In genomic region chr4:40943651-40944050, GRCm38 (mm10) we compare ENCODE assay signal across 23 mouse cellular contexts. TPM values are rescaled to one million over a fixed set of nuclear protein-coding genes. Genes with fewer than 3 reads are reported as not detected.
DNase-seq lines count a peak whose midpoint lies in the region; ATAC-seq and TF ChIP-seq lines count a peak whose summit lies in the region.
"Had no signal": no experiment of that assay in that cellular context is flagged by ENCODE, and none has a peak within 500 bp of the region (broad histone marks: within the 10 kb centered on the region; RNA-seq: fewer than 3 reads in every experiment).

No protein-coding gene starts in this region.

- DNase-seq in testis, postnatal 10 days (ENCODE audit: low spot score), result no peak
- peak; percentile 50 for DNase-seq in ZHBTc4 (ENCODE audit: low read depth, low spot score)
- DNase-seq in liver, embryonic 14.5 days (ENCODE audit: low read depth in 3 of 3, low spot score in 3 of 3), result peak in 2 of 3 experiments; percentile 40 to 55
- no peak for DNase-seq in gastrocnemius, postnatal 36 days
- no peak for DNase-seq in layer of hippocampus, adult 9-11 months
- DNase-seq: adrenal gland, postnatal 10 days; cerebellum, adult 18-20 months; cerebellum, adult 9-11 months; cerebellum, postnatal 36 days; gastrocnemius, adult 2 months; gastrocnemius, postnatal 25 days; heart, adult 11 months; heart, postnatal 36 days had no signal

- no peaks in the 10 kb centered on the region for H3K4me1 ChIP-seq in testis, adult 2 months (ENCODE audit: control insufficient read depth, insufficient read depth, low read length)
- H3K4me1 ChIP-seq in liver, embryonic 14.5 days (replicated peaks; ENCODE audit: control insufficient read depth in 2 of 2, insufficient read depth in 2 of 2, low read length in 1 of 2), result peaks cover 16 to 27% of the 10 kb centered on the region in 2 experiments

- H3K27me3 ChIP-seq in testis, adult 2 months (ENCODE audit: control insufficient read depth, insufficient read depth, low read length), result no peaks in the 10 kb centered on the region
- H3K27me3 ChIP-seq in liver, embryonic 14.5 days (ENCODE audit: control insufficient read depth, insufficient read depth, low read length), result no peaks in the 10 kb centered on the region
- H3K27me3 ChIP-seq: embryonic facial prominence, embryonic 13.5 days; forebrain, embryonic 12.5 days; heart, embryonic 13.5 days had no signal

- 89% methylated on average over 5 of the region's 5 CpGs for WGBS in liver, embryonic 14.5 days (ENCODE audit: insufficient replicate concordance)

- peak overlapping the region; percentile 53; the same call in 1 of the 2 replicates for H3K4me3 ChIP-seq in testis, adult 2 months (ENCODE audit: control insufficient read depth, low read depth, low read length)
- no peak overlapping the region for H3K4me3 ChIP-seq in liver, embryonic 14.5 days (ENCODE audit: insufficient read depth in 1 of 2, low read depth in 2 of 2, low read length in 2 of 2)
- H3K4me3 ChIP-seq: embryonic facial prominence, embryonic 13.5 days; forebrain, embryonic 12.5 days; gastrocnemius, adult 2 months; heart, embryonic 13.5 days had no signal

- no peak for TF ChIP-seq POLR2A in testis, adult 2 months (IDR thresholded peaks at IDR 0.05; ENCODE audit: control insufficient read depth, low read depth, low read length)

- no peaks in the 10 kb centered on the region; the same call in 1 of the 2 replicates for H3K9me3 ChIP-seq in liver, embryonic 14.5 days (ENCODE audit: control insufficient read depth, low read length)

- H3K27ac ChIP-seq in testis, adult 2 months (ENCODE audit: control insufficient read depth, insufficient read depth, low read depth, low read length), result no peak overlapping the region
- no peak overlapping the region for H3K27ac ChIP-seq in liver, embryonic 14.5 days
- H3K27ac ChIP-seq: embryonic facial prominence, embryonic 13.5 days; forebrain, embryonic 12.5 days; gastrocnemius, adult 2 months; heart, embryonic 13.5 days had no signal

- H3K4me2 ChIP-seq in liver, embryonic 14.5 days (ENCODE audit: low read depth), result no peak overlapping the region
- H3K4me2 ChIP-seq: embryonic facial prominence, embryonic 13.5 days; forebrain, embryonic 12.5 days; heart, embryonic 13.5 days had no signal

- no peak for ATAC-seq in liver, embryonic 14.5 days (ENCODE audit: insufficient read depth)
- ATAC-seq: forebrain, embryonic 16.5 days; hindbrain, embryonic 16.5 days; inflammation-experienced regulatory T-cells, adult 6 months had no signal

- H3K36me3 ChIP-seq in testis, adult 2 months (ENCODE audit: control insufficient read depth, insufficient read depth, low read length), result peaks cover 2% of the 10 kb centered on the region; the same call in 1 of the 2 replicates
- peaks cover 53% of the 10 kb centered on the region for H3K36me3 ChIP-seq in liver, embryonic 14.5 days (replicated peaks; ENCODE audit: control insufficient read depth, insufficient read depth, low read depth)

- TF ChIP-seq EP300 in liver, embryonic 14.5 days (IDR thresholded peaks at IDR 0.05; ENCODE audit: low read depth), result no peak

- intact Hi-C loops in gastrocnemius, postnatal 36 days (cut with DNase I), result no loop called here

- H3K9ac ChIP-seq in liver, embryonic 14.5 days (replicated peaks), result no peak overlapping the region
- H3K9ac ChIP-seq: embryonic facial prominence, embryonic 13.5 days; forebrain, embryonic 12.5 days; heart, embryonic 13.5 days had no signal

- no peak for TF ChIP-seq CTCF in testis, adult 2 months (IDR thresholded peaks at IDR 0.05; ENCODE audit: control insufficient read depth, insufficient read depth, insufficient replicate concordance, low read depth, low read length)
- no peak for TF ChIP-seq CTCF in liver, embryonic 14.5 days (IDR thresholded peaks at IDR 0.05; ENCODE audit: low read depth)

RNA-seq across cellular contexts. Expression of gene Bag1, which starts 4.4 kb away (rescaled TPM):
- 229 and 254 TPM in 2 replicates for polyA plus RNA-seq in testis, adult 2 months (2012; rRNA removed)
- polyA plus RNA-seq in liver, embryonic 14.5 days (2012; rRNA removed), result 21.6 and 59.8 TPM in 2 replicates
- polyA plus RNA-seq in liver, embryonic 14.5 days (2014; fragmentation: Nextera tagmentation; extraction: Ambion mirVana), result 131 and 139 TPM in 2 replicates
- total RNA-seq in gastrocnemius, postnatal 36 days (2021), result 100 to 1,000 TPM; 185 to 205 TPM

RNA-seq across cellular contexts. Expression of gene Chmp5, which starts 4.6 kb away (rescaled TPM):
- polyA plus RNA-seq in testis, adult 2 months (2012; rRNA removed), result 18.0 and 19.0 TPM in 2 replicates
- polyA plus RNA-seq in liver, embryonic 14.5 days (2012; rRNA removed), result 12.6 and 24.5 TPM in 2 replicates
- 42.7 and 45.1 TPM in 2 replicates for polyA plus RNA-seq in liver, embryonic 14.5 days (2014; fragmentation: Nextera tagmentation; extraction: Ambion mirVana)
- 10 to 100 TPM; 21.2 to 21.6 TPM for total RNA-seq in gastrocnemius, postnatal 36 days (2021)

RNA-seq across cellular contexts. Expression of gene Spink4, which starts 23.8 kb away (rescaled TPM):
- 5.1 and 11.1 TPM in 2 replicates for polyA plus RNA-seq in testis, adult 2 months (2012; rRNA removed)
- polyA plus RNA-seq in liver, embryonic 14.5 days (2012; rRNA removed), result 0.42 and 0.58 TPM in 2 replicates
- 0.71 and 1.3 TPM in 2 replicates for polyA plus RNA-seq in liver, embryonic 14.5 days (2014; fragmentation: Nextera tagmentation; extraction: Ambion mirVana)
- total RNA-seq in gastrocnemius, postnatal 36 days (2021), result not detected
- total RNA-seq: G1E; gastrocnemius, adult 2 months; gastrocnemius, postnatal 25 days; heart, postnatal 36 days had no signal
- polyA plus RNA-seq: embryonic facial prominence, embryonic 13.5 days; forebrain, embryonic 12.5 days; forebrain, embryonic 16.5 days; frontal cortex, adult 2 months; G1E; hindbrain, embryonic 11.5 days; hindbrain, embryonic 16.5 days; inflammation-experienced regulatory T-cells, adult 6 months had no signal

RNA-seq across cellular contexts. Expression of gene Nfx1, which starts 27.1 kb away (rescaled TPM):
- polyA plus RNA-seq in testis, adult 2 months (2012; rRNA removed), result 28.2 and 29.5 TPM in 2 replicates
- polyA plus RNA-seq in liver, embryonic 14.5 days (2012; rRNA removed), result 16.7 and 22.1 TPM in 2 replicates
- polyA plus RNA-seq in liver, embryonic 14.5 days (2014; fragmentation: Nextera tagmentation; extraction: Ambion mirVana), result 27.1 and 27.2 TPM in 2 replicates
- total RNA-seq in gastrocnemius, postnatal 36 days (2021), result 10 to 100 TPM; 17.3 to 21.8 TPM

Comparison
In these comparisons a context has a peak if more than half of its experiments do, and no peak if none do; other contexts are left out.
1. DNase-seq: peak in ZHBTc4 (single experiment) and liver, embryonic 14.5 days (2 of 3); none in testis, postnatal 10 days (single experiment), gastrocnemius, postnatal 36 days (0 of 2) and layer of hippocampus, adult 9-11 months (single experiment).